Mouse (Mus musculus) lung, embryonic 14.5 days (tissue): Measurements from ENCODE around the gene Prx. TPM values are rescaled to one million over a fixed set of nuclear protein-coding genes. Genes with fewer than 3 reads are reported as not detected.

Experiments used
- ATAC-seq: fragments of 200-750 bp; cut with Nextera tagmentation; 2 replicates; pipeline ENCODE4 v1.8.0; 2017; ENCODE audit warnings: mild to moderate bottlenecking, moderate TSS enrichment, moderate library complexity; ENCODE audit not compliant: insufficient read depth
- DNase-seq: peaks from one replicate; pipeline ENCODE4 v3.0.0-alpha.2; 2015
- H3K27ac ChIP-seq: fragments of 300-500 bp; sonication (generic); 2 replicates; pipeline ENCODE4 v1.5.1; 2014; ENCODE audit warnings: low read depth, mild to moderate bottlenecking, moderate library complexity
- H3K27me3 ChIP-seq: fragments of 300-500 bp; sonication (generic); 2 replicates; pipeline ENCODE4 v1.6.1; 2014; ENCODE audit warnings: low read length, control low read depth; ENCODE audit not compliant: insufficient read depth
- H3K36me3 ChIP-seq: fragments of 300-500 bp; sonication (generic); 2 replicates; pipeline ENCODE4 v1.6.1; 2014; ENCODE audit warnings: control low read depth; ENCODE audit not compliant: insufficient read depth
- H3K4me1 ChIP-seq: fragments of 300-500 bp; sonication (generic); 2 replicates; pipeline ENCODE4 v1.6.1; 2014; ENCODE audit warnings: antibody characterized with exemption, control low read depth; ENCODE audit not compliant: insufficient read depth
- H3K4me2 ChIP-seq: fragments of 300-500 bp; sonication (generic); 2 replicates; pipeline ENCODE4 v1.6.1; 2014; ENCODE audit warnings: mild to moderate bottlenecking
- H3K4me3 ChIP-seq: fragments of 300-500 bp; sonication (generic); 2 replicates; pipeline ENCODE4 v1.5.1; 2014; ENCODE audit warnings: low read depth, low read length
- H3K9ac ChIP-seq: fragments of 300-500 bp; sonication (generic); 2 replicates; pipeline ENCODE4 v1.6.1; 2014
- H3K9me3 ChIP-seq: fragments of 300-500 bp; sonication (generic); 2 replicates; pipeline ENCODE4 v1.6.1; 2016; ENCODE audit warnings: low read depth, low read length, control low read depth
- CTCF ChIP-seq: IDR thresholded peaks from 2 replicates; pipeline ENCODE4 v1.5.1; 2016; ENCODE audit warnings: antibody characterized with exemption, low read depth
- WGBS: fragments of 180-500 bp; shearing (Covaris S2); extraction: QIAGEN DNeasy Blood & Tissue Kit; methylation state at CpG from one replicate; pipeline ENCODE4 v1.1.7; 2014; 5-methylcytosine and 5-hydroxymethylcytosine counted together
- polyA plus RNA-seq: library from polyadenylated mRNA; unstranded; fragments of >200 nt; fragmentation: Nextera tagmentation; extraction: Ambion mirVana; gene quantifications from 2 replicates; pipeline ENCODE4 v1.2.1, GENCODE M21; 2014

Gene Prx
- polyA plus RNA-seq, 1 experiment from 2014 or later, result 2.5 TPM

DNA sequence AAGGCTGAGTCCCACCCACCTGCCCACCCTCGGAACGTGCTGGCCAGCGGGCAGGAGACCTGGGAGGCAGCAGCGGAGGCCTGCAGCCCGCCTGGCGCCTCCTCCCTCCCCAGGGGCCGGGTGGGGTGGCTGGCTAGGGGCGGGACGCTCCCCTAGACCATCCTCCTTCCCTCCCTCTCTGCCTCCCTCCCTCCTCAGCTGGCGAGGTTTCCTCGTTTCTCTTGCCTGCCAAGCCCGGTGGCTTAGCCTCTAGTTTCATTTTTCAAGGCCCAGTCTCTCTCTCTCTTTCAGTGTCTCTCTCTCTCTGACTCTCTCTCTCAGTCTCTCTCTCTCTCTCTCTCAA, 17.5 kb upstream of the Prx start:
- Histone ChIP-seq H3K27ac (peak overlapping the region; percentile 87), H3K4me2 (peak overlapping the region; percentile 63), H3K36me3 (peaks cover 11% of the 10 kb centered on the region), H3K27me3 (no peaks in the 10 kb centered on the region), H3K4me3 (peak overlapping the region; percentile 33), H3K4me1 (peaks cover 6% of the 10 kb centered on the region; the same call in 1 of the 2 replicates), H3K9me3 (no peaks in the 10 kb centered on the region), H3K9ac (peak overlapping the region; percentile 34)
- no peak for TF ChIP-seq CTCF
- 0% methylated on average over 11 of the region's 12 CpGs for WGBS
- ATAC-seq, result peak; percentile 95
- peak; percentile 91 for DNase-seq

DNA sequence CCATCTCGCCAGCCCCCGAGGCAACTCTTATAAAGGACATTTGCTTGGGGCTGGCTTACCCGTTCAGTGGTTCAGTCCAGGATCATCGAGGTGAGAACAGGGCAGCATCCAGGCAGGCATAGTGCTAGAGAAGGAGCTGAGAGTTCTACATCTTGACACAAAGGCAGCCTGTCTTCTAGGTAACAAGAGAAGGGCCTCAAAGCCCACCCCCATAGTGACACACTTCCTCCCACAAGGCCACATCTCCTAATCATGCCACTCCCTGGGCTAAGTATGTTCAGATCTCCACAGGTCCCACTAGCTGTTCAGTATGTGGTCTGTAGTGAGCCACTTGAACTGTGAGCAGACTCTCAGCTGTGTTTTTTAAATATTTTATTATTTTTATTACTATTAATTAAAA, 15.3 kb upstream of the Prx start:
- Histone ChIP-seq H3K27ac (no peak overlapping the region), H3K4me2 (no peak overlapping the region), H3K4me1 (peaks cover 8% of the 10 kb centered on the region; the same call in 1 of the 2 replicates), H3K9ac (no peak overlapping the region), H3K9me3 (no peaks in the 10 kb centered on the region), H3K27me3 (no peaks in the 10 kb centered on the region), H3K4me3 (no peak overlapping the region), H3K36me3 (no peaks in the 10 kb centered on the region)
- TF ChIP-seq CTCF, result no peak
- no peak for ATAC-seq
- WGBS, result 81% methylated on average over 4 of the region's 4 CpGs
- DNase-seq, result no peak

- no peak for TF ChIP-seq CTCF
- 3% methylated on average over 13 of the region's 13 CpGs for WGBS
- Histone ChIP-seq H3K36me3 (peaks cover 9% of the 10 kb centered on the region), H3K4me2 (peak overlapping the region; percentile 83), H3K27ac (peak overlapping the region; percentile 97), H3K27me3 (no peaks in the 10 kb centered on the region), H3K9ac (peak overlapping the region; percentile 17), H3K9me3 (no peaks in the 10 kb centered on the region), H3K4me1 (peaks cover 4% of the 10 kb centered on the region; the same call in 1 of the 2 replicates), H3K4me3 (peak overlapping the region; percentile 76)
- no peak for ATAC-seq
- peak; percentile 74 for DNase-seq
These were observed 12.9 kb upstream of the Prx start for GRCm38 (mm10) chr7:27486102-27486769.

DNA sequence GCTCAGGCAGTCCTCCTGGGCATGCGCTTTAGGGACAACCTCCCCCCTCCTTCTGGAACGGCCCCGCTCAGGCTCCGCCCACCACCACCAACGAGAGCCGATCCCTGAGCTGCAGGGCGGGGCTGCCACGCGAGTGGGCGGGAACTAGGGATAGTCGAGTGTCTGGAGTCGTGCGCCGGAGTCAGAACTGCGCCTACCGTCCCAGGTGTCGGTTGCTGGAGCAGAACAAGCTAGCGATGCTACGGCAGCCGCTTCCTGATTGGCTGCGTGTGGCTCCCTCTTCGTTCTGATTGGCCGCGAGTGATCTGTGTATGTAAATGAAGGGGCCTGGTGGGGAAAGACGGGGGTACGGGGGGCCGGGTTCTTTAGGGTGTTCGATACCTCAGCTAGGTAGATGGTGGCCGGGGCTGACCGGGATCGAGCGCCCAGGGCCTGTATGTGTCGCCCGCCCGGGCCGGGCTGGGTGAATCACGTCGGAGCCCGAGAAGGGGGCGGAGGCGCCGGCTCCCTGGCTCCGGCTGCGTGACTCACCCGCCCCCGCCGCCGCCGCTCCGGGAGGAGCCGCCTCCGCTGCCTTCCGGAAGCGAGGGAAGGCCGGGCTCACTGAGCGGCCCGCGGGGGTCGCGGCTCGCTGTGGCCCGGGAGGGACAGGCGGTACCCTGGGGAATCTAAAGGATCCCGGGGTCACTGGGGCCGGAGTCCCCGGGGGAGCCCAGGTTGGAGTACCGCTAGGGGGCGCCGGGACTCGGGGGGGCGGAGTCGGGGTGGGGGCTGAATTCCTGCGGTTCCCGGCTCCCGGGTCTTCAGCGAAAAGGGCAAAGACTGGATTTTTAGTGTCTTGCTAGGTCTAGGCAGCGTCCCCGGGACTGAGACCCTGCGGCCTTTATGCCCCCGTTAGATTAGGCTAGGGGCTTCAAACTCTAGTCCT, 12.1 kb upstream of the Prx start, which contains the start of gene Sertad1:
TSS of gene Sertad1 (plus strand) at position 141 of the 928 bp plus-strand sequence.
- Histone ChIP-seq H3K9ac (peak within 1 kb of the TSS; percentile 86), H3K36me3 (peaks cover 9% of the 10 kb centered on the region), H3K4me2 (peak within 1 kb of the TSS; percentile 83), H3K4me1 (peaks cover 6% of the 10 kb centered on the region), H3K27ac (peak within 1 kb of the TSS; percentile 97), H3K4me3 (peak within 1 kb of the TSS; percentile 76), H3K9me3 (no peaks in the 10 kb centered on the region), H3K27me3 (no peaks in the 10 kb centered on the region)
- TF ChIP-seq CTCF, result peak; percentile 61
- peak; percentile 92 for ATAC-seq
- WGBS, result under 1% methylated on average over 80 of the region's 80 CpGs
- peak; percentile 100 for DNase-seq

DNA sequence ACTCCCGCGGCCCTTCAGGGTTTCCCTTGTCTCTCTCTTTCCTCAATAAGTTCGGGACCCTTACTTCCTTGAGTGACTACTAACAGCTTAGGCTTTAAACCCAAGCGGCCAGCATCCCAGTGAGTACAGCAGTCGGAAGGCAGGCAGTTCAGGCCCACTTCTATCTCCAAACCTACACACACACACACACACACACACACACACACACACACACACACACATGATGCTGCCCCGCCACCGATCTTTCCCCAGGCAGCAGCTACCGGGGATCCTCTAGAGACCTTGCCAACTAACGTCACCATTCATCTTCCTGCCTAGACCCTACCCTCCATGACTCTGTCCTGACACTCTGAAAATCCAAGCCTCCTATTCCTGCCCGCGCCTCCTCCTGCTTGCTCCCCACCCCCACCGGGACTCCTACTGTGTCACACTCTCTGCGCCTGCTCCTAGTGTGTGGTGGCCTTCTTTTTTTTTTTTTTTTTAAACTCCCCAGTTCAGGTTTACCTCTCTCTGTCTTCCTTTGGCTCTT, 11.3 kb upstream of the Prx start:
- peak overlapping the region; percentile 86 for H3K9ac ChIP-seq
- peak overlapping the region; percentile 97 for H3K27ac ChIP-seq
- 0% methylated on average over 13 of the region's 13 CpGs for WGBS
- peaks cover 6% of the 10 kb centered on the region for H3K4me1 ChIP-seq
- H3K9me3 ChIP-seq, result no peaks in the 10 kb centered on the region
- peaks cover 9% of the 10 kb centered on the region for H3K36me3 ChIP-seq
- DNase-seq (peak; percentile 55), ATAC-seq (no peak)
- peak overlapping the region; percentile 76 for H3K4me3 ChIP-seq
- H3K27me3 ChIP-seq, result no peaks in the 10 kb centered on the region
- TF ChIP-seq CTCF, result no peak
- H3K4me2 ChIP-seq, result peak overlapping the region; percentile 83

GRCm38 (mm10) chr7:27489270-27489869, 9.8 kb upstream of the Prx start:
- WGBS, result 90% methylated on average over 25 of the region's 25 CpGs
- peaks cover 9% of the 10 kb centered on the region for H3K36me3 ChIP-seq
- peak overlapping the region; percentile 55; the same call in 1 of the 2 replicates for H3K4me2 ChIP-seq
- H3K4me3 ChIP-seq, result no peak overlapping the region
- H3K4me1 ChIP-seq, result peaks cover 6% of the 10 kb centered on the region
- no peak overlapping the region for H3K27ac ChIP-seq
- TF ChIP-seq CTCF, result no peak
- DNase-seq, result no peak
- no peak overlapping the region for H3K9ac ChIP-seq
- no peaks in the 10 kb centered on the region for H3K9me3 ChIP-seq
- ATAC-seq, result no peak
- no peaks in the 10 kb centered on the region for H3K27me3 ChIP-seq
